Comparison of ENCODE assay signal across 14 mouse cellular contexts in genomic region chr1:178431619-178432444, GRCm38 (mm10).
"Had no signal": no experiment of that assay in that cellular context is flagged by ENCODE, and none has a peak within 500 bp of the region (broad histone marks: within the 10 kb centered on the region; RNA-seq: fewer than 3 reads in every experiment).

No protein-coding gene starts in this region.

- H3K4me3 ChIP-seq: kidney, embryonic 15.5 days; left cerebral cortex, adult 2 months; limb, embryonic 10.5 days; midbrain, embryonic 12.5 days had no signal

- H3K27me3 ChIP-seq: kidney, embryonic 15.5 days; midbrain, embryonic 12.5 days had no signal

- H3K36me3 ChIP-seq: kidney, embryonic 15.5 days; limb, embryonic 10.5 days; midbrain, embryonic 12.5 days had no signal

- H3K27ac ChIP-seq: kidney, embryonic 15.5 days; left cerebral cortex, adult 2 months; limb, embryonic 10.5 days; midbrain, embryonic 12.5 days; stomach, postnatal 0 days had no signal

- H3K9ac ChIP-seq: kidney, embryonic 15.5 days; midbrain, embryonic 12.5 days had no signal

- H3K9me3 ChIP-seq: kidney, embryonic 15.5 days; limb, embryonic 10.5 days; midbrain, embryonic 12.5 days had no signal

- DNase-seq: kidney, adult 18-20 months; kidney, postnatal 25 days; lung, adult 2 months; lung, postnatal 36 days; right cerebral cortex, adult 18-20 months; right cerebral cortex, postnatal 25 days; thymus, postnatal 4 days had no signal

- H3K4me1 ChIP-seq: limb, embryonic 10.5 days; midbrain, embryonic 12.5 days had no signal

- ATAC-seq: inflammation-experienced regulatory T-cells, adult 6 months; lung, postnatal 0 days had no signal

- H3K4me2 ChIP-seq: kidney, embryonic 15.5 days; midbrain, embryonic 12.5 days had no signal
